Mouse (Mus musculus) gastrocnemius, postnatal 14 days (tissue): Measurements from ENCODE around the gene Zfp598. TPM values are rescaled to one million over a fixed set of nuclear protein-coding genes. Genes with fewer than 3 reads are reported as not detected.
"Not testable (repeated sequence)": the region's sequence is repeated elsewhere in the genome, so short reads cannot be mapped to it uniquely, and the experiment has no call there.

ENCODE experiments used
- DNase-seq: peaks from one replicate; pipeline ENCODE4 v3.0.0; 2021; ENCODE audit warnings: mixed read lengths
- intact Hi-C: fragments of 180-260 bp; cut with DNase I; formaldehyde crosslinking; loops from one replicate; pipeline ENCODE4 v1.15.1; 2025; ENCODE audit warnings: low total_unique reads
- total RNA-seq, 2 experiments: library from RNA; stranded (reverse); gene quantifications; 2 replicates each; pipeline ENCODE4 v1.2.3; 2021

Gene Zfp598
- total RNA-seq, 2 experiments from 2014 or later = 13.9 to 16.3 TPM

DNA sequence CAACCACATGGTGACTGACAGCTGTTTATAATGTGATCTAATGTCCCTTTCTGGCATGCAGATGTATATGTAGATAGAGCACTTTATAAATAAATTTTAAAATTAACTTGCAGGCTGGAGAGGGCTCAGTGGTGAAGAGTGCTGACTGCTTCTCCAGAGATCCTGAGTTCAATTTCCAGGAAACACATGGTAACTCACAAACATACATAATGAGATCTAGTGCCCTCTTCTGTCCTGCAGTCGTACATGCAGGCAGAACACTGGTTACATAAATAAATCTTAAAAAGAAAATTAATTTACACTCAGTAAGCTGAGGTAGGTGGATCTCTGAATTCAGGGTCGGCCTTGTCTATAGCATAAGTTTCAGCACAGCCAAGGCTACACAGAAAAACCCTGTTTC is 39.2 kb downstream of the Zfp598 start:
- DNase-seq = no peak
- intact Hi-C loops = no loop called here

DNA sequence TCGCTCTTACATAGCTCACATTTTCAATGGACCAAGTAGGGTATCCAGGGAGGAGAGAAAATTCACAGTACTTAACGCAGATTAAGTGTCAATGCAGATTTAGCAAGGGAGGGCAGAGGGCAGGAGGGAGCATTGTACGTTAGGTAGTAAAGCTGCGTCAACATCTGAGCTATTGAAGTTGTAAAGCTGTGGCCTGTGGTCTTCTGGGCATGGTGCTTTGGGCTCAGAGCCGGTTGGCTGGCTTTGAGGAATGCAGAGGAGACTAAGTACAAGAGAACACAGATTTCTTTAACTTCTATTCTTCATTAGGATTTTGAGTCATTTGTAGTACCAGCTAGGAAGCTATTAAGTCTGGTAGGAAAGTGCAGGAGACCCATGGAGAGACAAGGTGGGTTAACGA is 46.1 kb downstream of the Zfp598 start:
- intact Hi-C loops = no loop called here
- no peak for DNase-seq

DNA sequence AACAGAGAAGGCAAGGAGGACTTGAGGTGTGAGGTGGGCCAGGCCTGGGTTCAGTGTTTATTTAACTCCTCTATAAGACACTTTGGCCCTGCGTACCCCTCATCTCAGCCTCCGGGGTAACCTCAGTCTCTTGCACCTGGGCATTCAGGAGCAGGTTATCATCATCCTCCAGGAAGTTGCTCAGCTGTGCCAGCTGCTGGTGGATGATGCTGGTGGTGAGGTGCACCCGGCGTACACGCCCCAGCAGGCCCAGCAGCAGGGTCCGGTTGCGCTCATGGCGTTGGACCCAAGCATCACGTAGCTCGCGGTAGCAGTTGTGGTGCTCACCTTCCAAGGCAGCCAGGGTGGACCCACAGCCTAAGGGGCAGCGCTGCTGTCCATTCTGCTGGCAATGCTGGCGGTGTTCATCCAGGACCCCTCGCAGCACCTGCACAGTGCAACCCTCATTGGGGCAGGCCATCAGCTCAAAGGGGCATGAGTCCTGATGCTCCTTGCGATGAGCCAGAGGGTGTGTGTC is 46.7 kb downstream of the Zfp598 start:
- intact Hi-C loops = no loop called here
- peak; percentile 3 for DNase-seq

DNA sequence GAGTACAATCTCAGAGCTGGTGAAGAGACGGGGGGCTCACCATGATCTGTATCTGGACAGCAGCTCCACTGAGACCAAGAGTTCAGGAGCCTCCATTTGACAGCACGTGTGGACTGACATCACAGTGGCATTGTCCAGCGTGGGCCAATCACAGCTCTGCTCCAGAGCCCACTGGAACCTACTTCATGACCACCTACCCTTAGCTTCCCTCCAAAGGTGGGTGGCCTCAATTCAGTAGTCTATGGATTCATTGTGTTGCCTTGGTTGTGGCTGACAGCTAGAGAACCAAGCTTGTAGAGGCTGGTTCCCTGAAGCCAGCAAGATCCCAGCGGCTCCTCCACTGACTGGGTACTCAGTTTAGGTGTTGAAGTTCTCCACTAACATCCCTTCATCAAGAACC is 48.5 kb downstream of the Zfp598 start, which contains the start of the genes Rnf151 and Rps2:
TSS of gene Rnf151 (minus strand) at position 121 of the 400 bp plus-strand sequence.
TSS of gene Rps2 (plus strand) at position 174 of the 400 bp plus-strand sequence.
- intact Hi-C loops = no loop called here
- no peak for DNase-seq

DNA sequence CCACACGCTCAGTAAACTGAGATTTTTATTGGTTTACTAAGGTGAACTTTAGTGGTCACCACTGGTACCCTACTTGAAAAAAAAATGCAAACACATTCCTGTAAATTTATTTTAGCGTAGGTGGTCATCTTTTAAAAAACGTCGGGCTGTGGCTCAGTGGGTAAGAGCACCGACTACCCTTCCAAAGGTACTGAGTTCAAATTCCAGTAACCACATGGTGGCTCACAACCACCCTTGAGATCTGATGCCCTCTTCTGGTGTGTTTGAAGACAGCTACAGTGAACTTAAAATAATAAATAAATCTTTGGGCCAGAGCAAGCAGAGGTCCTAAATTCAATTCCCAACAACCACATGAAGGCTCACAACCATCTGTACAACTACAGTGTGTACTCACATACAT is 49.5 kb downstream of the Zfp598 start:
- intact Hi-C loops, DNase-seq: not testable (repeated sequence)

DNA sequence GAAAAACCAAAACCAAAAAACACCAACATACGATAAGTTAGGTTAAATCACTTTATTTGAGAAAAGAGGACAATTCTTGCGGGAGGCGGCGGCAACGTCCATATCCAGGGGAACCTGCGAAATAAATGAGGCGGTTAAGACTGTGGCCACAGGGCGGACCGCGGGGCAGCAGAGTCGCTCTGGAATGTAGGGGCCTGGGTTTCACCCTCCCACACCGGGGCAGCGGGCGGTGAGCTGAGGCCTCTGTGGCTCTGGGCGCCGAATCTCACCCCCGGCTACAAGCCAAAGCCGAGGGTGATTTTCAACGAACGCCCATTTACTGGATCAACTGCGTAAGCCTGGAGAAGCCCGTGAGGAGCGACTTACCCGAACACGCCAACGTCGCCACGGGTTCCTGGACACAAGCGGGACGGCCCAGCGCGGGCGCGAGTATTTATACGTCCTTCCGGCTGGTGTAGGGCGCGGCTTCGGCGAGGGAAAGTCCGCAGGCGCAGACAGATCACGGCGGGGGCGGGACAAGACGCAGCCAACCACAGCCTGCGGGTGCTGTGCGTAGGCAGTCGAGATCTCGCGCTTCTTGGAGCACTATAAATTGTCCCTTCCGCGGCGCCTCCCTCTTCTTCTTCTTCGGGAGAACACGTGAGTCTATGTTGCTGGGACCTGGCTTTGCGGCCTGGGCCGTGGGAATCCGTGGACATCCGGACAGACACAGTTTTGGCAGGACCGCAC is 50.2 kb downstream of the Zfp598 start:
- DNase-seq = peak; percentile 99
- intact Hi-C loops = no loop called here

DNA sequence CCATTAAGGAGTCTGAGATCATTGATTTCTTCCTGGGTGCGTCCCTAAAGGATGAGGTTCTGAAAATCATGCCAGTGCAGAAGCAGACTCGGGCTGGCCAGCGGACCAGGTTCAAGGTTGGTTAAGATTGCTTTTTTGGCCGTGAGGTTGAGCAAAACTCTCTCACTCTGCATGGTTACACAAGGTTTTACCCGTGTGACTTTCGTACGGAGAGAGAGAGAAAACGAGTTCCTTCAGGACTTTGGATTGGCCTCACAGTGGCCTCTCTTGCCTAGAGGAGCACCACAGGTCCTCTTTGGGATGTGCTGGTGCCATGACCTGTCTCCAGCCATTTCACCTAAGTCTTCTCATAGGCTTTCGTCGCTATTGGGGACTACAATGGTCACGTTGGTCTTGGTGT is 51.1 kb downstream of the Zfp598 start:
- DNase-seq = peak; percentile 3
- intact Hi-C loops = not testable (repeated sequence)

DNA sequence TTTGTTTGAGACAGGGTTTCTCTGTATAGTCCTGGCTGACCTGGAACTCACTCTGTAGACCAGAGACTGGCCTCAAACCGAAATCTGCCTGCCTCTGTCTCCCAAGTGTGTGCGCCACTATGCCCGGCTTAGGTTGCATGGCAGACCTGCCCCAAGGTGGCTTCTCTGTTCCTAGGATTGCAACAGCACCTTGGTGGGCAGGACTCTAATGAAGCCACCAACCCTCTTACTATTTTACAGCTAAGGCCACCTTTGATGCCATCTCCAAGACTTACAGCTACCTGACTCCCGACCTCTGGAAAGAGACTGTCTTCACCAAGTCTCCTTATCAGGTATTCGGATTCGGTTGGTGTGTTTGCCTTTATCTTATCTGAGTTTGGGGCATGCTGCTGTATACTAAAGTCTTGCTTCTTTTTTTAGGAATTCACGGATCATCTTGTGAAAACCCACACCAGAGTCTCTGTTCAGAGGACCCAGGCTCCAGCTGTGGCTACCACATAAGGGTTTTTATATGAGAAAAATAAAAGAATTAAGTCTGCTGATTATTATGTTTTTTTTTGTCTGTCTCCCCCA is 52.0 kb downstream of the Zfp598 start:
- DNase-seq, intact Hi-C loops: not testable (repeated sequence)

DNA sequence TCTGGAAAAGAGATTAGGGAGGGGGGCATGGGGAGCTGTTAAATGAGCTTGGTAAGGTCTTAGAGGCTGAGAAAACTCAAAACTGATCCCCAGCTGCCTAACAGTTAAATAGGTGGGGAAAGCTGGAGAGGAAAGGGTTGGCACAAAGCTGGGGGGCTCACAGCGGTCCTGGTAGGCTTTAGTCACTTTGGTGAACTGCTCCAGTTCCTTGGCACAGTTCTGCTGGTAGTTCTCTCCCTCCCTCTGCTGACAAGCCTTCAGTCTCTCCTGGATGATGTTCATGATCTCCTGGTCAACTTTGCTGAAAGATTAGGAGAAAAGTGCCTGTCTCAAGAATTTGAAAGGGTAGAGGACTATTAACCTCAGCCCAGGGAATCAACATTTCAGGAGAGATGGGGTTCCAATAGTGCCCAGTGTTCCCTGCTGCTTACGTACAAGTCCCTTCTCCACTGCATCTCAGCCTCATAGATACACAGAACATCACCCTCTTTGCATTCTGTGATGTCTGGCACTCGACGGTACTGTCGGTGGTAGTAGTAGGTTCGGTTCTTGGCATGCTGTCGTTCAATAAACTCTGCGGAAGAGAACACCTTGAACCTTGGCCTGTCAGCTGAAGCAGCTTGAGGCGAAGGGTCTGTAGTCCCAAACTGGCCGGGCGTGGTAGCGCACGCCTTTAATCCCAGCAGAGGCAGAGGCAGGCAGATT is 52.9 kb downstream of the Zfp598 start:
- no peak for DNase-seq

DNA sequence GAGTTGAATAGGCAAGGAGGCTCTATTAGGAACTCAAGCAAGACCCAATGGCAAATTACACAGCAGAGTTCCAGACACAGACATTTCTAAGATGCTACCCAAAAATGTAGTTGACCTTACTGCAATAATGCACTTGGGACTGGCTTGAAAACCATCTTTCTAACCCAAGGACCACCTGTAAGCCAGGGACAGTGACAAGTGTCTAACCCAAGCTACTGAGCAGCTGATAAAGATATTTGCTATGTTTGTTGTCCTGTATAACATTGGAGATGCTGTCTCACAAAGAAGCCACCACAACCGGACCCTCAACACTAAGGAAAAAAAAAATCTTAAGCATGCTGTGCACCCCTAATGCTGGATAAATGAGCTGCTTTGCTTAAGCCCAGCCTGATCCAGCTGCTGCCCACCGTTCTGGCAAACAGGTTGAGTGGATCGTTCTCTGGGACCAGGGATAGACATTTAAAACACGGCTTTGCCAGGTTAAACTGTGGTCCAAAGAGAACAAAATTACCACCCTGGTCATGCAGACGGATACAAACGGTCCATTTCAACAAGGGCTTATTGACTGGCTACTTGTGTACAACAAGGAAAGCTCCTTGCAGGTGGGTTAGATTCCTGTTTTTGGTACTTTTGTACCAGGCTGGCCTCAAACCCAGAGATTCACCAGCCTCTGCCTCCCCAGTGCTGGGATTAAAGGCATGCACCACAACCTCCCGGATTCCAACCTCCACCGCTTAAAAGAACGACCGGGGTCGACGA is 53.8 kb downstream of the Zfp598 start:
- no peak for DNase-seq
- intact Hi-C loops = no loop called here

More for the DNA sequence above, 52.9 kb downstream of the Zfp598 start:
- intact Hi-C loops = no loop called here

DNA sequence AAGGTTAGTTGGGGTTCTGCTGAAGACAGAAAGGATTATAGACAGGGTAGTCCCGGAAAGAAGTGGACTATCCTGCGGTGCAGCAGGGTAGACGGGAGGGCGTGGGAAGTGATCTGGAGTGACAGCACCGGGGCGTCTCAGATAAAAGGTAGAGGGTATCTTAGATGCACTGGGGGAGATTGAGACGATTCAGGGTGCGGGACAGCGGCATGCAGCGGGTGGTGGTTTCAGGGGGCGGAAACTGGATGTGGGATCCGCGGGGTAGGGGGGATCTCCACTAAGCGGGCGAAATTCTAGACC is 54.3 kb downstream of the Zfp598 start:
- DNase-seq = no peak
- intact Hi-C loops = no loop called here

DNA sequence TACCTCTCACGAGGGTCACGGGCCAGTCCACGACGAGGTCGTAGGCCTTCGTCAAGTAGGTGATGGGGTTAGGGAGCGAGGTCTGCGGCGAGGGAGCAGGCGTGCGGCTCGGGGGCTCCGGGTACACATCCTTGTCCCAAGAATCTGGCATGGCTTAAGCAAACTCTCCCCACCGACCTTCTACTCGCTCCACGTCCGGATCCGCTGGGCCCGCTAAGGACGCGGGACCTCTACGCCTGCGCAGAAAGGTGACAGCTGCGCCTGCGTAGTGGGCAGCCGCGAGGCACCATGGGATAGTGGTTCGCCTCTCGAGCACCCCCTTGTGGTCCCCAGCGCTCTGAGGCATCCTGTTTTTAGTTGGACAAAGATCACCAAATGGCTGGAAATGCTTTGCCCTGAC is 54.7 kb downstream of the Zfp598 start, which contains the start of gene Ndufb10:
TSS of gene Ndufb10 (minus strand) at position 295 of the 400 bp plus-strand sequence.
- intact Hi-C loops = no loop called here

DNA sequence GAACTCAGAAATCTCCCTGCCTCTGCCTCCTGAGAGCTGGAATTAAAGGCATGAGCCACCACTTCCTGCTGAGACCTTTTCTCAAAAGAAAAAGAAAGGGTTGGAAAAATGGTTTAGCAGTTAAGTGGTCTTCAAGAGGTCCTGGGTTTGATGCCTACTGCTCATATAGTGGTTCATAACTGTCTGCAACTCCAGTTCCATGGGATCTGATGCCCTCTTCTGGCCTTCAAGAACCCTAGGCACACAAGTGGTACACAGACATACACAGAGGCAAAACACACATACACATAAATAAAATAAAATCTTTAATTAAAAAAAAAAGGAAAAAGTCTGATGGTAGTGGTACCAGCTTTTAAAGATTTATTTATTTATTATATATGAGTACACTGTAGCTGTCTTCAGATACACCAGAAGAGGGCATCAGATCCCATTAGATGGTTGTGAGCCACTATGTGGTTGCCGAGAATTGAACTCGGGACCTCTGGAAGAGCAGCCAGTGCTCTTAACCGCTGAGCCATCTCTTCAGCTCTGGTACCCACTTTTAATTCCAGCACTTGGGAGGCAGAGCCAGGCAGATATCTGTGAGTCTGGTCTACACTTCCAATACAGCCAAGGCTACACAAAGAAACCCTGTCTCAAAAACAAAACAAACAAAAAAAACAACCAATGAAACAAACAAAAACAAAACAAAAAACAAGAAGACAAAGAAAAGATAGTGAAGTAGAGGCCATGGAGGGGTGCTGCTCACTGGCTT is 56.3 kb downstream of the Zfp598 start:
- no peak for DNase-seq
- intact Hi-C loops = no loop called here

More for the DNA sequence above, 54.7 kb downstream of the Zfp598 start, which contains the start of gene Ndufb10:
- DNase-seq = peak; percentile 96

DNA sequence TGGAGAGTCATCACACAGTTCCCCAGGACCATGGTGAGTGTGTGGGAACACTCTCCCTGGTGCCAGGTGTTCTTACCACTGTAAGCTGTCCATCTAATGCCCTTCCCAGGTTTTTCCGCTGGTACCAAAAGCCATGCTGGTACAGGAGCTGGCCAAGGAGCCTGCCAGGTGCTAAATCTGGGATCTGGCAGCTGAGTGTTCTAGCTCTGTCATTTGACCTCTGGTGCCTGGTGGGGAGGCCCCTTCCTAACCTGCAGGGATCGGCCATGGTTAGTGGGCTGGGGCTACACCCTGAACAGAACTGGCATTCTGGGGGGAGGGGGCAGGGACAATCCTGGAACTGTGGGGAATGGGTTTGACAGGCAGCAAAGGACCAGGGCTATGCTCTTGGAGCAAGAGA is 58.1 kb downstream of the Zfp598 start, which contains the start of gene Rpl3l:
TSS of gene Rpl3l (plus strand) at position 203 of the 400 bp plus-strand sequence.
- DNase-seq = peak; percentile 66
- intact Hi-C loops = no loop called here

DNA sequence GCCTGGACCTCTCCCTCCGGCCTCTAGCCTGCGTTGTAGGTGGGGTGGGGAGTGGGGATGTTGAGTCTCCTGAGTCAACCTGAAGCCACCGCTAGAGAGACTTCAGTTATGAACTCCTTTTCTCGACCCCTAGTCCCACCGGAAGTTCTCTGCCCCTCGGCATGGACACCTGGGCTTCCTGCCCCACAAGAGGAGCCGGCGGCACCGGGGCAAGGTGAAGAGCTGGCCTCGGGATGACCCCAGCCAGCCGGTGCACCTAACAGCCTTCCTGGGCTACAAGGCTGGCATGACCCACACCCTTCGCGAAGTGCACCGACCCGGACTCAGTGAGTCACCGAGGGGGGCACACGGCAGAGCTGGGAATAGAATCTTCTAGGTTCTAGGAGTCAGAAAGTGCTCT is 58.7 kb downstream of the Zfp598 start:
- DNase-seq = no peak
- intact Hi-C loops = no loop called here

DNA sequence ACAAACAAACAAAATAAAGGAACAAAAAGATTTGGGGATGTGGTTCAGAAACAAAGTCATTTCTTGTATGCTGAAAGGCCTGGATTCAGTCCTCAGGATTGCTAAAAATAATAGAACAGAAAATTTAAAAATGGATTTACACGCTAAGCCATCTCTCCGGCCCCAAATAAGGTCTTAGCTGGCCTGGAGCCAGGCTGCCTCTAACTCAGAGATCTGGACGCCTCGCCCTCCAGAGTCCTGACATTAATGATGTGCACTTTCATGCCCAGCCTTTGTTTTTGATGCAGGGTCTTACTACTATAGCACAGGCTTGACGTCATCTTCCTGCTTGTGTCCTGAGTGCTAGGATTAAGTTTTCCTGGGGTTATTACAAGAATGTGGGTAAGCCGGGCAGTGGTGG is 59.6 kb downstream of the Zfp598 start:
- no peak for DNase-seq
- intact Hi-C loops = no loop called here

DNA sequence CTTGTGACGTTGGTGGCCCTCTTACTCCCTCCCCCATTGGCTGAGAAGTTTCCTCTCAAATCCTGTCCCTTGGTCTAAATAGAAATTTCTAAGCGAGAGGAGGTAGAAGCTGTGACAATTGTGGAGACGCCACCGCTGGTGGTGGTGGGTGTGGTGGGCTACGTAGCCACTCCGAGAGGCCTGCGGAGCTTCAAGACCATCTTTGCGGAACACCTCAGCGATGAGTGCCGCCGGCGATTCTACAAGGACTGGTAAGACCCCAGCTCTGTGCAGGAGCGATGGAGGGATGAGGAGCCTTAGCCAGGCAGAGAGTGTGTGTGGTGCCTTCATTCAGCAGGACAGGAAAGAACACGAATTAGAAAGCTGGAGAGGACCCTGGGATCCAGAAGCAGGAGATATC is 61.3 kb downstream of the Zfp598 start:
- intact Hi-C loops = no loop called here

More for the DNA sequence above, 61.3 kb downstream of the Zfp598 start:
- DNase-seq = no peak
